19 mouse cellular contexts compared by ENCODE assay signal in genomic region chr9:116100015-116100414, GRCm38 (mm10).
DNase-seq lines count a peak whose midpoint lies in the region; ATAC-seq and TF ChIP-seq lines count a peak whose summit lies in the region.
"Had no signal": no experiment of that assay in that cellular context is flagged by ENCODE, and none has a peak within 500 bp of the region (broad histone marks: within the 10 kb centered on the region; RNA-seq: fewer than 3 reads in every experiment).

No protein-coding gene starts in this region.

- H3K9me3 ChIP-seq in hindbrain, postnatal 0 days (ENCODE audit: low read length), result no peaks in the 10 kb centered on the region
- no peaks in the 10 kb centered on the region for H3K9me3 ChIP-seq in hindbrain, embryonic 14.5 days (ENCODE audit: control insufficient read depth, low read length)
- H3K9me3 ChIP-seq in limb, embryonic 15.5 days, result no peaks in the 10 kb centered on the region
- no peaks in the 10 kb centered on the region for H3K9me3 ChIP-seq in liver, postnatal 0 days (ENCODE audit: low read length)
- H3K9me3 ChIP-seq: forebrain, embryonic 15.5 days; heart, embryonic 12.5 days; midbrain, embryonic 10.5 days; neural tube, embryonic 13.5 days had no signal

- ATAC-seq in hindbrain, postnatal 0 days, result no peak
- no peak for ATAC-seq in hindbrain, embryonic 14.5 days (ENCODE audit: low FRiP score)
- ATAC-seq in limb, embryonic 15.5 days (ENCODE audit: insufficient number of reproducible peaks, low FRiP score, low TSS enrichment, low read depth), result no peak
- no peak for ATAC-seq in liver, postnatal 0 days
- ATAC-seq: forebrain, embryonic 15.5 days; intestine, postnatal 0 days had no signal

- no peak for TF ChIP-seq EP300 in liver, postnatal 0 days (IDR thresholded peaks at IDR 0.05; ENCODE audit: low read depth)

- H3K4me3 ChIP-seq in hindbrain, postnatal 0 days (ENCODE audit: low read length), result no peak overlapping the region
- H3K4me3 ChIP-seq in hindbrain, embryonic 14.5 days (replicated peaks; ENCODE audit: low read length), result no peak overlapping the region
- no peak overlapping the region for H3K4me3 ChIP-seq in layer of hippocampus, adult 2 months
- H3K4me3 ChIP-seq in limb, embryonic 15.5 days, result no peak overlapping the region
- H3K4me3 ChIP-seq in liver, postnatal 0 days (ENCODE audit: low read depth, low read length), result no peak overlapping the region
- H3K4me3 ChIP-seq: erythroblast, embryonic 14.5 days; forebrain, embryonic 15.5 days; heart, embryonic 12.5 days; midbrain, embryonic 10.5 days; neural tube, embryonic 13.5 days had no signal

- H3K4me2 ChIP-seq in hindbrain, postnatal 0 days (ENCODE audit: low read depth, low read length), result no peak overlapping the region
- no peak overlapping the region for H3K4me2 ChIP-seq in hindbrain, embryonic 14.5 days (replicated peaks)
- H3K4me2 ChIP-seq in limb, embryonic 15.5 days, result no peak overlapping the region
- H3K4me2 ChIP-seq in liver, postnatal 0 days (ENCODE audit: low read depth, low read length), result no peak overlapping the region
- H3K4me2 ChIP-seq: forebrain, embryonic 15.5 days; heart, embryonic 12.5 days; neural tube, embryonic 13.5 days had no signal

- H3K27me3 ChIP-seq in hindbrain, postnatal 0 days (ENCODE audit: insufficient read depth, low read length), result no peaks in the 10 kb centered on the region
- no peaks in the 10 kb centered on the region for H3K27me3 ChIP-seq in hindbrain, embryonic 14.5 days (ENCODE audit: control insufficient read depth, insufficient read depth, low read length)
- H3K27me3 ChIP-seq in limb, embryonic 15.5 days, result no peaks in the 10 kb centered on the region
- no peaks in the 10 kb centered on the region for H3K27me3 ChIP-seq in liver, postnatal 0 days (ENCODE audit: insufficient read depth, low read length)
- H3K27me3 ChIP-seq: forebrain, embryonic 15.5 days; heart, embryonic 12.5 days; neural tube, embryonic 13.5 days had no signal

- H3K36me3 ChIP-seq in hindbrain, postnatal 0 days (ENCODE audit: insufficient read depth, low read length), result no peaks in the 10 kb centered on the region
- no peaks in the 10 kb centered on the region for H3K36me3 ChIP-seq in hindbrain, embryonic 14.5 days (replicated peaks; ENCODE audit: control insufficient read depth, insufficient read depth)
- peaks cover 59% of the 10 kb centered on the region for H3K36me3 ChIP-seq in limb, embryonic 15.5 days
- peaks cover 59% of the 10 kb centered on the region for H3K36me3 ChIP-seq in liver, postnatal 0 days (replicated peaks; ENCODE audit: insufficient read depth, low read length)
- H3K36me3 ChIP-seq: forebrain, embryonic 15.5 days; G1E; midbrain, embryonic 10.5 days; neural tube, embryonic 13.5 days had no signal

- peak overlapping the region; percentile 9; the same call in 1 of the 2 replicates for H3K27ac ChIP-seq in hindbrain, postnatal 0 days
- H3K27ac ChIP-seq in hindbrain, embryonic 14.5 days, result no peak overlapping the region
- H3K27ac ChIP-seq in layer of hippocampus, adult 2 months, result peak overlapping the region; percentile 63; the same call in 1 of the 2 replicates
- H3K27ac ChIP-seq in limb, embryonic 15.5 days, result peak overlapping the region; percentile 62; the same call in 1 of the 2 replicates
- no peak overlapping the region for H3K27ac ChIP-seq in liver, postnatal 0 days (ENCODE audit: low read depth)
- H3K27ac ChIP-seq: forebrain, embryonic 15.5 days; neural tube, embryonic 13.5 days had no signal

- H3K4me1 ChIP-seq in hindbrain, postnatal 0 days (ENCODE audit: insufficient read depth, low read length), result no peaks in the 10 kb centered on the region
- H3K4me1 ChIP-seq in hindbrain, embryonic 14.5 days (replicated peaks; ENCODE audit: control insufficient read depth, insufficient read depth, low read length), result peaks cover 8% of the 10 kb centered on the region; the same call in 1 of the 2 replicates
- peaks cover 18% of the 10 kb centered on the region for H3K4me1 ChIP-seq in limb, embryonic 15.5 days
- H3K4me1 ChIP-seq in liver, postnatal 0 days (ENCODE audit: insufficient read depth), result peaks cover 7% of the 10 kb centered on the region; the same call in 1 of the 2 replicates

- DNase-seq in hindbrain, postnatal 0 days (ENCODE audit: low spot score), result no peak
- DNase-seq in hindbrain, embryonic 14.5 days (ENCODE audit: low spot score), result no peak
- no peak for DNase-seq in layer of hippocampus, adult 2 months (ENCODE audit: low spot score in 2 of 2)
- no peak for DNase-seq in layer of hippocampus, postnatal 25 days (ENCODE audit: extremely low spot score in 1 of 2, low spot score in 1 of 2)
- DNase-seq in gastrocnemius, postnatal 10 days, result peak; percentile 50
- no peak for DNase-seq in spleen, postnatal 4 days (ENCODE audit: low spot score in 2 of 2)
- DNase-seq in liver, postnatal 0 days, result no peak
- DNase-seq: adrenal gland, postnatal 10 days; cerebellum, adult 2 months; liver; thymus, postnatal 4 days had no signal

- TF ChIP-seq CTCF in hindbrain, postnatal 0 days (IDR thresholded peaks at IDR 0.05; ENCODE audit: low read depth), result no peak
- TF ChIP-seq CTCF in layer of hippocampus, adult 2 months (conservative IDR thresholded peaks at IDR 0.05), result no peak
- TF ChIP-seq CTCF in liver, postnatal 0 days (IDR thresholded peaks at IDR 0.05; ENCODE audit: low read depth), result no peak

- H3K9ac ChIP-seq in hindbrain, postnatal 0 days (replicated peaks; ENCODE audit: low read length), result no peak overlapping the region
- no peak overlapping the region for H3K9ac ChIP-seq in hindbrain, embryonic 14.5 days
- H3K9ac ChIP-seq in limb, embryonic 15.5 days, result no peak overlapping the region
- no peak overlapping the region for H3K9ac ChIP-seq in liver, postnatal 0 days (replicated peaks)
- H3K9ac ChIP-seq: forebrain, embryonic 15.5 days; heart, embryonic 12.5 days; neural tube, embryonic 13.5 days had no signal

- whole genome bisulfite sequencing in hindbrain, postnatal 0 days, result 82% methylated on average over 9 of the region's 9 CpGs
- WGBS in hindbrain, embryonic 14.5 days, result 82% methylated on average over 9 of the region's 9 CpGs
- 67% methylated on average over 9 of the region's 9 CpGs for WGBS in limb, embryonic 15.5 days
- WGBS in liver, postnatal 0 days (ENCODE audit: insufficient replicate concordance), result 79% methylated on average over 9 of the region's 9 CpGs

Comparison
In these comparisons a context has a peak if more than half of its experiments do, and no peak if none do; other contexts are left out.
1. H3K27ac ChIP-seq: peak in hindbrain, postnatal 0 days (single experiment), layer of hippocampus, adult 2 months (single experiment) and limb, embryonic 15.5 days (single experiment); none in hindbrain, embryonic 14.5 days (single experiment) and liver, postnatal 0 days (single experiment).